Mouse (Mus musculus) layer of hippocampus, postnatal 25 days (tissue): ENCODE measurements at regions not wholly inside any gene's neighbourhood (a gene's known extent, or its start where the extent isn't known, plus 50 kb on each side); places are given as distances from the start of the nearest gene placed in this dataset.
A peak's percentile ranks its signal among the peaks of the same experiment; 100 is the strongest.

ENCODE experiments used
- DNase-seq, 2 experiments: peaks; one replicate each; pipeline ENCODE4 v3.0.0; 2022; ENCODE audit warnings: mixed read lengths in 2 of 2, low spot score in 1 of 2; ENCODE audit errors: extremely low spot score in 1 of 2

- DNase-seq, result peak in 1 of 2 experiments; percentile 10
Observed at GRCm38 (mm10) chr6:13305873-13306272, 81.1 kb upstream of the Vwde start.

GRCm38 (mm10) chr6:13298171-13298570 is 73.4 kb upstream of the Vwde start:
- DNase-seq, result no peak

GRCm38 (mm10) chr6:13297110-13297509 is 72.3 kb upstream of the Vwde start:
- peak in 1 of 2 experiments; percentile 21 for DNase-seq

- no peak for DNase-seq
Observed at GRCm38 (mm10) chr6:13296041-13296440, 71.3 kb upstream of the Vwde start.

- DNase-seq, result no peak
Observed at GRCm38 (mm10) chr6:13294393-13294792, 69.6 kb upstream of the Vwde start.

GRCm38 (mm10) chr6:13288500-13288899 is 63.7 kb upstream of the Vwde start:
- DNase-seq, result no peak

GRCm38 (mm10) chr6:13287812-13288211 is 63.0 kb upstream of the Vwde start:
- DNase-seq, result no peak

GRCm38 (mm10) chr6:13286542-13287273 is 61.9 kb upstream of the Vwde start:
- DNase-seq, result no peak

GRCm38 (mm10) chr6:13280835-13281234 is 56.1 kb upstream of the Vwde start:
- peak in 1 of 2 experiments; percentile 48 for DNase-seq
